Mouse (Mus musculus) 416B (cell line): ENCODE data around the gene Gm49673.
"Not testable (repeated sequence)": the region's sequence is repeated elsewhere in the genome, so short reads cannot be mapped to it uniquely, and the experiment has no call there.

Experiments used
- DNase-seq: peaks from one replicate; pipeline ENCODE4 v3.0.0; 2011; ENCODE audit warnings: low read depth

Gene Gm49673

DNA sequence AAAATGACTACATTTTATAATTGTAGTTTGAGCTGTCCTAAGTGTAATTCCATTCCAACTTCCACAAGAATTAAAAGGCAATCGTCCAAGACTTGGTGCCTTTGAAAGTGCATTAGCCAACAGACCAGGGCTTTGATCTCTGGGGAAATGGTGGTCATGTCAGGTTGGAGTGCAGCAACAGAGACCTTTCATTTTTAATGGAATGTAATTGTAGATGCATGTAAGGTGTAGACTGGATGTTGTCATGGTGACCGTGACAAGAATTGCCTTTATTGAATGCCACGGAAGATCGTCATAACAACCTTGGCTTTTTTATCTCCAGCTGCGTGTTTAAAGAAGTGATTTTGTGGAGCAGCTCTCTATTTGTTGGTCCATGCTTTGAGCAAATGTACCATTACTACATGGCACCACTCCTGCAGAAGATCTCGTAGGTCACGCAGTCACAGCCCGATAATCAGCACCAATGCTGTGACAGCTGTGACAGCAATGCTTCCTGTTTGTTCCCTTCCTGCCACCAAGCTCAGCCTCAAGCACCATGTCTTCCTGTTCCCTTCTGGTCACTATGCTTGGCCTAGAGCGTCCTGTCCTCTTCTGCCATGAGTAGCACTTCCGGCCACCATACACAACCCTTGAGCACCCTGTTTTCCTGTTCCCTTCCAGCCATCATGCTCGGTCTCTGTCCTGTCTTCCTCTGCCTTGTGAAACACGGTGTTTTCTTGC is 107.5 kb downstream of the Gm49673 start:
- DNase-seq: not testable (repeated sequence)

DNA sequence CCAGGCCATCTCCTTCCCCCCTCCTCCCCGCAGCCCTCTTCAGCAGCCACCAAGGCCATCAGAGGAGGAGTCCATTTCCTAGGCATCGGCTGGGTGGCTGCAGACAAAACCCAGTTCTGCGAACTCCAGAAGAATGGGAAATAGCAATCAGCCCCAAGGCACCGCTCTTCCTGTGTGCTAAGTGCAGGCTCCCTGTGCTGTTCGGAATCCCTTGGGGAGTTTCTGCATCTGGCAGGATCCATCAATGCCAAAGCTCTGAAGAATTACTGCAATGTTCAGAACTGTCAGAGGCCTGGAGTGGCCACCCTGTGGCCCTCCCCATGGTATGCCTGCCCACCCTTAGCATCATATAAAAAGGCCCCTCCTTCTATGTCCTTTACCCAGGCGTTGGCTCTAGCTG is 110.6 kb downstream of the Gm49673 start:
- not testable (repeated sequence) for DNase-seq
